Mouse (Mus musculus): ENCODE results near the gene Slc39a5.
A peak's percentile ranks its signal among the peaks of the same experiment; 100 is the strongest.

GRCm38 (mm10) chr10:128377222-128377939 lies 23.6 kb downstream of the Slc39a5 start:
- TF ChIP-seq EP300 (optimal IDR thresholded peaks at IDR 0.05), result no peak
- TF ChIP-seq CTCF (IDR thresholded peaks at IDR 0.05; ENCODE audit: low read depth), result peak; percentile 20; the same call in 1 of the 2 replicates
